Mouse (Mus musculus): ENCODE data around the gene Gm5737. TPM values are rescaled to one million over a fixed set of nuclear protein-coding genes. Genes with fewer than 3 reads are reported as not detected.

Gm5737 gene
- polyA plus RNA-seq (2016; fragmentation: Nextera tagmentation; extraction: Ambion mirVana) = not detected in 2 replicates

- Histone ChIP-seq H3K9me3 (replicated peaks) (no peaks in the 10 kb centered on the region), H3K27ac (replicated peaks) (no peak within 1 kb of the TSS), H3K27me3 (ENCODE audit: low read depth, poor library complexity, severe bottlenecking) (peaks cover 22% of the 10 kb centered on the region), H3K36me3 (no peaks in the 10 kb centered on the region), H3K4me1 (peaks cover 5% of the 10 kb centered on the region), H3K4me3 (no peak within 1 kb of the TSS)
- no peak for DNase-seq (ENCODE audit: low spot score)
- WGBS = 82% methylated on average over 6 of the region's 6 CpGs
Observed at GRCm38 (mm10) chr7:120811834-120812415, at the start of gene Gm5737. Gene Gm5737 (plus strand): TSS chr7:120812365.

GRCm38 (mm10) chr7:120767369-120767768, 44.8 kb upstream of the Gm5737 start:
- Histone ChIP-seq H3K4me1 (peaks cover 12% of the 10 kb centered on the region), H3K27ac (replicated peaks) (peak overlapping the region; percentile 64), H3K4me3 (no peak overlapping the region), H3K27me3 (ENCODE audit: low read depth, poor library complexity, severe bottlenecking) (no peaks in the 10 kb centered on the region), H3K36me3 (no peaks in the 10 kb centered on the region), H3K9me3 (replicated peaks) (no peaks in the 10 kb centered on the region)
- DNase-seq (ENCODE audit: low spot score) = no peak
- WGBS = 13% methylated on average over 1 of the region's 1 CpGs

- Histone ChIP-seq H3K27ac (replicated peaks) (no peak overlapping the region), H3K27me3 (ENCODE audit: low read depth, poor library complexity, severe bottlenecking) (no peaks in the 10 kb centered on the region), H3K36me3 (no peaks in the 10 kb centered on the region), H3K4me3 (no peak overlapping the region), H3K4me1 (peaks cover 12% of the 10 kb centered on the region), H3K9me3 (replicated peaks) (no peaks in the 10 kb centered on the region)
- no peak for DNase-seq (ENCODE audit: low spot score)
- 48% methylated on average over 1 of the region's 1 CpGs for WGBS
Observed at GRCm38 (mm10) chr7:120771389-120771788, 40.8 kb upstream of the Gm5737 start.

GRCm38 (mm10) chr7:120778012-120778411, 34.2 kb upstream of the Gm5737 start:
- Histone ChIP-seq H3K4me3 (no peak overlapping the region), H3K36me3 (no peaks in the 10 kb centered on the region), H3K27ac (replicated peaks) (no peak overlapping the region), H3K4me1 (no peaks in the 10 kb centered on the region), H3K9me3 (replicated peaks) (no peaks in the 10 kb centered on the region), H3K27me3 (ENCODE audit: low read depth, poor library complexity, severe bottlenecking) (no peaks in the 10 kb centered on the region)
- WGBS = 70% methylated on average over 2 of the region's 2 CpGs
- DNase-seq (ENCODE audit: low spot score) = no peak

GRCm38 (mm10) chr7:120795544-120795943, 16.6 kb upstream of the Gm5737 start:
- DNase-seq (ENCODE audit: low spot score) = no peak
- H3K36me3 ChIP-seq = no peaks in the 10 kb centered on the region

GRCm38 (mm10) chr7:120796369-120796768, 15.8 kb upstream of the Gm5737 start:
- Histone ChIP-seq H3K27ac (replicated peaks) (no peak overlapping the region), H3K27me3 (ENCODE audit: low read depth, poor library complexity, severe bottlenecking) (no peaks in the 10 kb centered on the region), H3K4me3 (no peak overlapping the region), H3K4me1 (no peaks in the 10 kb centered on the region), H3K9me3 (replicated peaks) (no peaks in the 10 kb centered on the region), H3K36me3 (no peaks in the 10 kb centered on the region)
- WGBS = 82% methylated on average over 3 of the region's 3 CpGs
- no peak for DNase-seq (ENCODE audit: low spot score)

More at GRCm38 (mm10) chr7:120795544-120795943, 16.6 kb upstream of the Gm5737 start:
- Histone ChIP-seq H3K27me3 (ENCODE audit: low read depth, poor library complexity, severe bottlenecking) (no peaks in the 10 kb centered on the region), H3K9me3 (replicated peaks) (no peaks in the 10 kb centered on the region), H3K4me3 (no peak overlapping the region), H3K27ac (replicated peaks) (no peak overlapping the region), H3K4me1 (no peaks in the 10 kb centered on the region)
- 85% methylated on average over 4 of the region's 4 CpGs for WGBS

- Histone ChIP-seq H3K27me3 (ENCODE audit: low read depth, poor library complexity, severe bottlenecking) (no peaks in the 10 kb centered on the region), H3K4me1 (no peaks in the 10 kb centered on the region), H3K4me3 (no peak overlapping the region), H3K27ac (replicated peaks) (no peak overlapping the region), H3K36me3 (no peaks in the 10 kb centered on the region), H3K9me3 (replicated peaks) (no peaks in the 10 kb centered on the region)
- DNase-seq (ENCODE audit: low spot score) = no peak
- 91% methylated on average over 2 of the region's 2 CpGs for WGBS
Observed at GRCm38 (mm10) chr7:120803268-120803667, 8.9 kb upstream of the Gm5737 start.

GRCm38 (mm10) chr7:120809705-120810104, 2.5 kb upstream of the Gm5737 start:
- no peak overlapping the region for H3K27ac ChIP-seq (replicated peaks)
- WGBS = 2% methylated on average over 27 of the region's 27 CpGs
- no peaks in the 10 kb centered on the region for H3K36me3 ChIP-seq
- peak overlapping the region; percentile 47 for H3K4me3 ChIP-seq
- peaks cover 5% of the 10 kb centered on the region for H3K4me1 ChIP-seq
- H3K9me3 ChIP-seq (replicated peaks) = no peaks in the 10 kb centered on the region
- no peak for DNase-seq (ENCODE audit: low spot score)
- H3K27me3 ChIP-seq (ENCODE audit: low read depth, poor library complexity, severe bottlenecking) = peaks cover 22% of the 10 kb centered on the region

- DNase-seq (ENCODE audit: low spot score) = no peak
- no peaks in the 10 kb centered on the region for H3K4me1 ChIP-seq
- WGBS = 82% methylated on average over 6 of the region's 6 CpGs
- no peak overlapping the region for H3K27ac ChIP-seq (replicated peaks)
- H3K9me3 ChIP-seq (replicated peaks) = no peaks in the 10 kb centered on the region
- H3K4me3 ChIP-seq = no peak overlapping the region
- H3K27me3 ChIP-seq (ENCODE audit: low read depth, poor library complexity, severe bottlenecking) = peaks cover 8% of the 10 kb centered on the region; the same call in 1 of the 2 replicates
- H3K36me3 ChIP-seq = no peaks in the 10 kb centered on the region
Observed at GRCm38 (mm10) chr7:120817552-120817951, 5.4 kb downstream of the Gm5737 start.

- 87% methylated on average over 4 of the region's 4 CpGs for WGBS
- no peak overlapping the region for H3K4me3 ChIP-seq
Observed at GRCm38 (mm10) chr7:120819386-120819785, 7.2 kb downstream of the Gm5737 start.

GRCm38 (mm10) chr7:120823248-120823647, 11.1 kb downstream of the Gm5737 start:
- Histone ChIP-seq H3K27me3 (ENCODE audit: low read depth, poor library complexity, severe bottlenecking) (peaks cover 12% of the 10 kb centered on the region; the same call in 1 of the 2 replicates), H3K9me3 (replicated peaks) (no peaks in the 10 kb centered on the region), H3K4me3 (no peak overlapping the region), H3K27ac (replicated peaks) (no peak overlapping the region), H3K36me3 (no peaks in the 10 kb centered on the region), H3K4me1 (no peaks in the 10 kb centered on the region)
- 29% methylated on average over 5 of the region's 5 CpGs for WGBS
- DNase-seq (ENCODE audit: low spot score) = peak; percentile 58

More at GRCm38 (mm10) chr7:120819386-120819785, 7.2 kb downstream of the Gm5737 start:
- H3K36me3 ChIP-seq = no peaks in the 10 kb centered on the region
- H3K4me1 ChIP-seq = no peaks in the 10 kb centered on the region
- no peaks in the 10 kb centered on the region for H3K9me3 ChIP-seq (replicated peaks)
- H3K27ac ChIP-seq (replicated peaks) = no peak overlapping the region
- DNase-seq (ENCODE audit: low spot score) = no peak
- peaks cover 8% of the 10 kb centered on the region; the same call in 1 of the 2 replicates for H3K27me3 ChIP-seq (ENCODE audit: low read depth, poor library complexity, severe bottlenecking)

GRCm38 (mm10) chr7:120825097-120825496, 12.9 kb downstream of the Gm5737 start:
- DNase-seq (ENCODE audit: low spot score) = no peak
- Histone ChIP-seq H3K36me3 (no peaks in the 10 kb centered on the region), H3K4me3 (no peak overlapping the region), H3K4me1 (no peaks in the 10 kb centered on the region), H3K27ac (replicated peaks) (no peak overlapping the region), H3K27me3 (ENCODE audit: low read depth, poor library complexity, severe bottlenecking) (peaks cover 24% of the 10 kb centered on the region), H3K9me3 (replicated peaks) (no peaks in the 10 kb centered on the region)
- WGBS = 71% methylated on average over 2 of the region's 2 CpGs

- Histone ChIP-seq H3K9me3 (replicated peaks) (no peaks in the 10 kb centered on the region), H3K27ac (replicated peaks) (no peak overlapping the region), H3K4me3 (no peak overlapping the region), H3K36me3 (no peaks in the 10 kb centered on the region), H3K27me3 (ENCODE audit: low read depth, poor library complexity, severe bottlenecking) (peaks cover 37% of the 10 kb centered on the region), H3K4me1 (peaks cover 12% of the 10 kb centered on the region)
- peak; percentile 47 for DNase-seq (ENCODE audit: low spot score)
- WGBS = 15% methylated on average over 3 of the region's 3 CpGs
Observed at GRCm38 (mm10) chr7:120826408-120826807, 14.2 kb downstream of the Gm5737 start.

Measured in midbrain, embryonic 10.5 days (tissue).